Mouse (Mus musculus): ENCODE results near the gene Tekt1. TPM values are rescaled to one million over a fixed set of nuclear protein-coding genes. Genes with fewer than 3 reads are reported as not detected.

The Tekt1 gene
- not detected for total RNA-seq (2023)

GRCm38 (mm10) chr11:72362347-72362741 lies at the start of gene Tekt1:
TSS of gene Tekt1 (minus strand) at chr11:72362442.

GRCm38 (mm10) chr11:72411093-72411921 lies 49.1 kb upstream of the Tekt1 start, which contains the start of gene Smtnl2:
TSS of gene Smtnl2 (minus strand) at chr11:72411713.

GRCm38 (mm10) chr11:72314151-72314895 lies 47.9 kb downstream of the Tekt1 start, which contains the start of gene Fbxo39:
TSS of gene Fbxo39 (plus strand) at chr11:72314444.

GRCm38 (mm10) chr11:72301334-72301733 lies 60.9 kb downstream of the Tekt1 start, which contains the start of gene Xaf1:
TSS of gene Xaf1 (plus strand) at chr11:72301629.

Other genes with a start within 250 kb of the Tekt1 start
- 0.09 TPM for gene Pitpnm3, start 226.7 kb downstream of the Tekt1 start, total RNA-seq (2023)
- gene Gm43951, start 155.6 kb downstream of the Tekt1 start, total RNA-seq (2023) = 0.65 TPM
- 14.9 TPM for gene 4933427D14Rik, start 155.0 kb downstream of the Tekt1 start, total RNA-seq (2023)
- 29.9 TPM for gene Txndc17, start 154.9 kb downstream of the Tekt1 start, total RNA-seq (2023)
- gene Med31, start 146.8 kb downstream of the Tekt1 start, total RNA-seq (2023) = 15.7 TPM
- gene Slc13a5, start 95.2 kb downstream of the Tekt1 start, total RNA-seq (2023) = not detected
- 46.3 TPM for gene Xaf1, start 60.8 kb downstream of the Tekt1 start, total RNA-seq (2023)
- 1.0 TPM for gene Fbxo39, start 48.0 kb downstream of the Tekt1 start, total RNA-seq (2023)
- gene Smtnl2, start 49.3 kb upstream of the Tekt1 start, total RNA-seq (2023) = not detected
- gene Ggt6, start 73.1 kb upstream of the Tekt1 start, total RNA-seq (2023) = not detected
- 165 TPM for gene Mybbp1a, start 78.9 kb upstream of the Tekt1 start, total RNA-seq (2023)
- 2.0 TPM for gene Spns2, start 127.5 kb upstream of the Tekt1 start, total RNA-seq (2023)
- gene Spns3, start 188.1 kb upstream of the Tekt1 start, total RNA-seq (2023) = 1.4 TPM
- 42.2 TPM for gene Ube2g1, start 244.8 kb upstream of the Tekt1 start, total RNA-seq (2023)